Mouse (Mus musculus) forebrain, embryonic 14.5 days (tissue): ENCODE data around the gene Gm20388. TPM values are rescaled to one million over a fixed set of nuclear protein-coding genes. Genes with fewer than 3 reads are reported as not detected.
A peak's percentile ranks its signal among the peaks of the same experiment; 100 is the strongest.

Experiments used
- ATAC-seq: fragments of 200-750 bp; cut with Nextera tagmentation; 2 replicates; pipeline ENCODE4 v1.8.0; 2017; ENCODE audit warnings: mild to moderate bottlenecking, moderate library complexity
- DNase-seq: peaks from one replicate; pipeline ENCODE4 v3.0.0-alpha.2; 2015; ENCODE audit warnings: low spot score
- H3K27ac ChIP-seq: fragments of 300-500 bp; sonication (generic); 2 replicates; pipeline ENCODE4 v1.5.1; 2014; ENCODE audit warnings: low read depth, mild to moderate bottlenecking, control low read depth, low read length, moderate library complexity
- H3K27me3 ChIP-seq: fragments of 300-500 bp; sonication (generic); replicated peaks from 2 replicates; pipeline ENCODE4 v1.6.1; 2014; ENCODE audit warnings: low read length, control low read depth, mixed read lengths; ENCODE audit not compliant: control insufficient read depth, insufficient read depth
- H3K36me3 ChIP-seq: fragments of 300-500 bp; sonication (generic); 2 replicates; pipeline ENCODE4 v1.6.1; 2014; ENCODE audit warnings: low read length, control low read depth; ENCODE audit not compliant: control insufficient read depth, insufficient read depth
- H3K4me1 ChIP-seq: fragments of 300-500 bp; sonication (generic); 2 replicates; pipeline ENCODE4 v1.6.1; 2014; ENCODE audit warnings: antibody characterized with exemption, low read length, control low read depth; ENCODE audit not compliant: control insufficient read depth, insufficient read depth
- H3K4me2 ChIP-seq: fragments of 300-500 bp; sonication (generic); 2 replicates; pipeline ENCODE4 v1.6.1; 2014; ENCODE audit warnings: mild to moderate bottlenecking, control low read depth, low read length
- H3K4me3 ChIP-seq: fragments of 300-500 bp; sonication (generic); 2 replicates; pipeline ENCODE4 v1.5.1; 2014; ENCODE audit warnings: low read depth, low read length, control low read depth
- H3K9ac ChIP-seq: fragments of 300-500 bp; sonication (generic); 2 replicates; pipeline ENCODE4 v1.6.1; 2014; ENCODE audit warnings: mild to moderate bottlenecking, low read length, control low read depth, moderate library complexity
- H3K9me3 ChIP-seq: fragments of 300-500 bp; sonication (generic); replicated peaks from 2 replicates; pipeline ENCODE4 v1.6.1; 2016; ENCODE audit warnings: low read length, control low read depth, mixed read lengths; ENCODE audit not compliant: control insufficient read depth
- WGBS: fragments of 180-500 bp; shearing (Covaris S2); extraction: QIAGEN DNeasy Blood & Tissue Kit; methylation state at CpG from one replicate; pipeline ENCODE4 v1.1.7; 2014; 5-methylcytosine and 5-hydroxymethylcytosine counted together
- polyA plus RNA-seq: library from polyadenylated mRNA; unstranded; fragments of >200 nt; fragmentation: Nextera tagmentation; extraction: Ambion mirVana; gene quantifications from 2 replicates; pipeline ENCODE4 v1.2.1, GENCODE M21; 2014

Gene Gm20388
- polyA plus RNA-seq, 1 experiment from 2014 or later = 7.4 TPM

DNA sequence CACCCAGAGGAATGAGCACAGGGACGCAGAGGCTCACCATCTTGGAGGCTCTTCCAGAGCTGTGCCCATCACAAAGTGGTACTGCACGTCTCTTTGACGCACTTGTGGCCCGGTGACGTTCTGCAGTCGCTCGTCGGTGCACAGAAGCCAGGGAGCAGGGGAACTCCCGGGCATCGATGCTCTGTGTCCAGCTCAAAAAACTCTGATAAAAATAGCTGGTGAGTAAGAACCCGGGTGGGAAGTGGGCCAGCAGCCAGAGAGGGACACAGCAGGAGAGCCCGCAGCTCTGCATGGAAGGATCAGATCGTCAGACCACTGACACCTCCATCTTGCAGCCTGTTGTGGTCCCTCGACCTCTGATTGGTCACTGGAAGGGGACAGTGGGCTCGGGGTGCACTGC is 77.4 kb downstream of the Gm20388 start:
- H3K4me3 ChIP-seq = no peak overlapping the region
- no peak overlapping the region for H3K27ac ChIP-seq
- 77% methylated on average over 15 of the region's 15 CpGs for WGBS
- ATAC-seq (no peak), DNase-seq (no peak)
- no peaks in the 10 kb centered on the region for H3K36me3 ChIP-seq
- no peaks in the 10 kb centered on the region for H3K9me3 ChIP-seq
- peaks cover 7% of the 10 kb centered on the region; the same call in 1 of the 2 replicates for H3K27me3 ChIP-seq
- H3K4me1 ChIP-seq = no peaks in the 10 kb centered on the region
- H3K4me2 ChIP-seq = no peak overlapping the region
- no peak overlapping the region for H3K9ac ChIP-seq

DNA sequence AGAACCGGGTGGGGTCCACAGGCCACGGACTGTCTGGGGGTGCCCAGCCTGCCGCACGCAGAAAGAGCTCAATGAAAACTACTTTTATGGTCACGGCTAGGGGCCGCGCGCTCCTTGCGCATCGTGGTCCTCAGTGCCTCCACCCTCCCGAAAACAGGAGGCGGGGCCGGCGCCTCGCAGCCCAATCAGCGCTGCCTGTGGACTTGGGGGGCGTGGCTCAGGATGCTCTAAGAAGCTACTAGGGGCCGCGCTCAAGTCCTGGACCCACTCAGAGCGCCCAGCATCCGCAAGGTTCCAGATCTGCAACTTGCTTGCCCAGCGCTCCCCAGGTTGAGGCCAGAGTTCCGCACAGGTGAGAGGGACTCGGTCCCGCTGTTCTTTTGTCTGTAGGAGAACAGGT is 81.6 kb downstream of the Gm20388 start, which contains the start of gene Crispld2:
Gene Crispld2 (plus strand): TSS at position 190 of the 400 bp plus-strand sequence.
- peak; percentile 97 for ATAC-seq
- Histone ChIP-seq H3K36me3 (no peaks in the 10 kb centered on the region), H3K4me2 (peak within 1 kb of the TSS; percentile 56), H3K9me3 (no peaks in the 10 kb centered on the region), H3K4me3 (peak within 1 kb of the TSS; percentile 17), H3K9ac (0 out of 2 replicates have a peak within 1 kb of the TSS, but pooled peaks have one; percentile 17), H3K27me3 (peaks cover 11% of the 10 kb centered on the region; the same call in 1 of the 2 replicates), H3K4me1 (no peaks in the 10 kb centered on the region), H3K27ac (no peak within 1 kb of the TSS)
- peak; percentile 91 for DNase-seq
- under 1% methylated on average over 25 of the region's 25 CpGs for WGBS

DNA sequence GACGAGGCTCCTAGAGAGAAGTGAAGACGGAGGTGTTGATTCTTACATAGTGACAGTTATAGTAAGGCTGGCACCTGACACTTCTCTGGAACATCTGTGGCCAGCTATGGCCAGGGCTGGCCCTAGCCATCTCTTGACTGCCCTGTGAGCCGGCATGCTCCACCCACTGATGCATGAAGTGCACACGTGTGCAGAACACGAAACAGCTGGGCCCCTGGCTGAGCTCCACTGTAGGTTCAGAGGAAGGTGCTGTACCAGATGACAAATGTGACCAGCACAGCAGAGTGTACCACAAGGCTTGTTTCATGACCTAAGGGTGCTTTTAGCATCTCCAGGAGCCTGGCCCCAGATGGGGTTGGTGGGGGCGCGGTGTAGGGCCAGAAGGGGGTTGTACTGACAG is 83.5 kb downstream of the Gm20388 start:
- DNase-seq = no peak
- H3K36me3 ChIP-seq = no peaks in the 10 kb centered on the region
- no peak overlapping the region for H3K4me2 ChIP-seq
- H3K27ac ChIP-seq = no peak overlapping the region
- H3K4me1 ChIP-seq = no peaks in the 10 kb centered on the region
- no peak overlapping the region for H3K9ac ChIP-seq
- WGBS = 84% methylated on average over 7 of the region's 7 CpGs
- peaks cover 11% of the 10 kb centered on the region; the same call in 1 of the 2 replicates for H3K27me3 ChIP-seq
- H3K9me3 ChIP-seq = no peaks in the 10 kb centered on the region
- no peak for ATAC-seq
- H3K4me3 ChIP-seq = no peak overlapping the region

- Histone ChIP-seq H3K27me3 (peaks cover 11% of the 10 kb centered on the region; the same call in 1 of the 2 replicates), H3K4me2 (no peak overlapping the region), H3K4me3 (no peak overlapping the region), H3K36me3 (no peaks in the 10 kb centered on the region), H3K4me1 (no peaks in the 10 kb centered on the region), H3K27ac (no peak overlapping the region), H3K9ac (no peak overlapping the region), H3K9me3 (no peaks in the 10 kb centered on the region)
- 72% methylated on average over 6 of the region's 6 CpGs for WGBS
- ATAC-seq (no peak), DNase-seq (no peak)
Measured at GRCm38 (mm10) chr8:119994556-119994955, 83.9 kb downstream of the Gm20388 start.

DNA sequence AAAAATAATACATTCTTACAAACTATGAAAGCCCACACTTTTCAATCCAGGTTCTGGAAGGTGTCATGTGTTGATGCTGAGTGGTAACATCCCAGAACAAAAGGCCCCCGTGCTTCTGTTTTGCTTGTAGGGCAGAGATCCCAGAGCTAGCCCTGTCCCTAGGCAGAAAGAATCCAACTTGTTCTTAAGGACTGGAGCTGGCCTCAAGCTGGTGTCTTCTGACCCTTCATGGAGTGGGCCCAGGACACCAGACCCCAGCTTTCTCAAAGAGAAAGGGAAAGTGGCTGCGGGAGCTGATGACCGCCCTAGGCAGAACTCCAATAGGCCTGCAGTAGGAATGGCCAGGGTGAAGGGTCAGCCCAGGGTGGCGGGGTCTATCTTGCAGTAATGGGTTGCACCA is 86.6 kb downstream of the Gm20388 start:
- H3K9me3 ChIP-seq = no peaks in the 10 kb centered on the region
- H3K27ac ChIP-seq = no peak overlapping the region
- H3K4me1 ChIP-seq = no peaks in the 10 kb centered on the region
- H3K36me3 ChIP-seq = no peaks in the 10 kb centered on the region
- H3K27me3 ChIP-seq = peaks cover 11% of the 10 kb centered on the region; the same call in 1 of the 2 replicates
- DNase-seq = no peak
- ATAC-seq = no peak
- no peak overlapping the region for H3K9ac ChIP-seq
- WGBS = 86% methylated on average over 4 of the region's 4 CpGs
- H3K4me3 ChIP-seq = no peak overlapping the region
- H3K4me2 ChIP-seq = no peak overlapping the region

DNA sequence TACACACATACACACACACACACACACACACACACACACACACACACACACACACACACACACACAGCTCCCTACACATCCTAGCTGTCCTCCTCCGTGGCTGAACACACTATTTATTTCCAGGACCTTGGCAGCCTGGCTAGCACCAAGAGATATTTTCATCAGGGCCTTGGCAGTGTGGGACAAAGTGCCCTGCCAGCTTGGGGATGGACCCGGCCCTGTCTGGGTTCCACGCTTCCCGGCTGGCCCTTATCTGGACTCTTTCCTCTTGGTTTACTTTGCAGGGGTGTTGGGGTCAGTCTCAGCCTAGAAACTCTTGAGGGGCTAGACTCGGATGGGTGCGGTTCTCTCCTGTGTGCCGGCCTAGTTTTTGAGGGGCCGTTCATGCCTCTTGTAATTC is 89.8 kb downstream of the Gm20388 start:
- no peak for ATAC-seq
- 76% methylated on average over 8 of the region's 8 CpGs for WGBS
- Histone ChIP-seq H3K27me3 (no peaks in the 10 kb centered on the region), H3K9ac (no peak overlapping the region), H3K4me1 (no peaks in the 10 kb centered on the region), H3K9me3 (no peaks in the 10 kb centered on the region), H3K27ac (no peak overlapping the region), H3K4me3 (no peak overlapping the region), H3K4me2 (no peak overlapping the region), H3K36me3 (no peaks in the 10 kb centered on the region)
- no peak for DNase-seq

- H3K27ac ChIP-seq = no peak overlapping the region
- H3K27me3 ChIP-seq = no peaks in the 10 kb centered on the region
- 59% methylated on average over 7 of the region's 7 CpGs for WGBS
- no peak overlapping the region for H3K4me2 ChIP-seq
- H3K4me1 ChIP-seq = no peaks in the 10 kb centered on the region
- H3K36me3 ChIP-seq = no peaks in the 10 kb centered on the region
- no peaks in the 10 kb centered on the region for H3K9me3 ChIP-seq
- H3K4me3 ChIP-seq = no peak overlapping the region
- DNase-seq = no peak
- H3K9ac ChIP-seq = no peak overlapping the region
- no peak for ATAC-seq
Measured at GRCm38 (mm10) chr8:120001712-120002111, 91.1 kb downstream of the Gm20388 start.

- no peak overlapping the region for H3K27ac ChIP-seq
- WGBS = 63% methylated on average over 9 of the region's 9 CpGs
- ATAC-seq = no peak
- H3K9ac ChIP-seq = no peak overlapping the region
- H3K4me2 ChIP-seq = no peak overlapping the region
- no peak overlapping the region for H3K4me3 ChIP-seq
- H3K4me1 ChIP-seq = no peaks in the 10 kb centered on the region
- no peaks in the 10 kb centered on the region for H3K27me3 ChIP-seq
- no peaks in the 10 kb centered on the region for H3K36me3 ChIP-seq
- no peaks in the 10 kb centered on the region for H3K9me3 ChIP-seq
- no peak for DNase-seq
Measured at GRCm38 (mm10) chr8:120002348-120002747, 91.7 kb downstream of the Gm20388 start.

DNA sequence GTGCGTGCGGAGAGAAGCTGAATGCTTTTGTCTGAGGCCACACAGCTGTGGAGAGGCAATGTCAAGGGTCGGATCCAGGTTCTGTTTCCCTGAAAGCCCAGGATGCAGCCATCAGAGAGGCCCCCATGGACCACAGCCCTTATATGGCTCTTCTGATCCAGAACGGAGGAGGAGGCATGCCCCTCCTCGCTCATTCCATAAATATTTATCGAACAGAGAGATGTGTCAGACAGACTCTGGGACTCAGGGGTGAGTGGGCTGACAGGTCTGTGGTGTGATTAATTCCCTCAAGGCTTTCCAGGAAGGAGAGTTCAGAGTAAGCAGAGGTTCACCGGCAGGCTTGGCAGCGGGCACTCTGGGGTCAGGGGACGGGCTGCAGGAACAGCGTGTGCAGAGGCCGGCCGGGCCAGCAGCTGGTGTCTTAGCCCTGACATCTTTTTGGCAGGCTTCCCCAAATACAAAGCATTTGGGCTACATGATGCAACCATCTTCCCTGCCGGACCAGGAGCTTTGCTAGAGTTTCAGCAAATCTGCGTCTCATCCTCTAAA is 93.6 kb downstream of the Gm20388 start:
- WGBS = 65% methylated on average over 14 of the region's 14 CpGs
- no peaks in the 10 kb centered on the region for H3K36me3 ChIP-seq
- no peak overlapping the region for H3K4me2 ChIP-seq
- no peaks in the 10 kb centered on the region for H3K4me1 ChIP-seq
- no peak overlapping the region for H3K4me3 ChIP-seq
- H3K27ac ChIP-seq = no peak overlapping the region
- no peaks in the 10 kb centered on the region for H3K27me3 ChIP-seq
- no peaks in the 10 kb centered on the region for H3K9me3 ChIP-seq
- H3K9ac ChIP-seq = no peak overlapping the region
- DNase-seq (no peak), ATAC-seq (no peak)
